Mouse (Mus musculus): Measurements from ENCODE around the gene Mmp14. TPM values are rescaled to one million over a fixed set of nuclear protein-coding genes. Genes with fewer than 3 reads are reported as not detected.
A peak's percentile ranks its signal among the peaks of the same experiment; 100 is the strongest.

Gene Mmp14
- polyA plus RNA-seq, 1 experiment from 2014 or later = 183 TPM

GRCm38 (mm10) chr14:54430406-54431145 is 836 bp upstream of the Mmp14 start:
- no peaks in the 10 kb centered on the region for H3K9me3 ChIP-seq (ENCODE audit: control insufficient read depth, low read length)
- H3K36me3 ChIP-seq (ENCODE audit: control insufficient read depth, insufficient read depth, low read length) = peaks cover under 1% of the 10 kb centered on the region
- peak overlapping the region; percentile 89 for H3K4me3 ChIP-seq (ENCODE audit: low read length)
- peak overlapping the region; percentile 91 for H3K9ac ChIP-seq (ENCODE audit: low read length)
- peaks cover 57% of the 10 kb centered on the region for H3K4me1 ChIP-seq (replicated peaks; ENCODE audit: control insufficient read depth, insufficient read depth, low read length)
- WGBS = 7% methylated on average over 18 of the region's 18 CpGs
- H3K27ac ChIP-seq (ENCODE audit: low read length) = peak overlapping the region; percentile 99
- H3K27me3 ChIP-seq (ENCODE audit: control insufficient read depth, insufficient read depth, low read depth, low read length) = no peaks in the 10 kb centered on the region
- no peak for ATAC-seq (ENCODE audit: low read depth)
- peak overlapping the region; percentile 88 for H3K4me2 ChIP-seq (ENCODE audit: low read depth, low read length)

- WGBS = under 1% methylated on average over 53 of the region's 54 CpGs
- Histone ChIP-seq H3K4me1 (replicated peaks; ENCODE audit: control insufficient read depth, insufficient read depth, low read length) (peaks cover 53% of the 10 kb centered on the region), H3K9me3 (ENCODE audit: control insufficient read depth, low read length) (no peaks in the 10 kb centered on the region), H3K27me3 (ENCODE audit: control insufficient read depth, insufficient read depth, low read depth, low read length) (no peaks in the 10 kb centered on the region), H3K4me3 (ENCODE audit: low read length) (peak overlapping the region; percentile 89), H3K27ac (ENCODE audit: low read length) (peak overlapping the region; percentile 99), H3K4me2 (ENCODE audit: low read depth, low read length) (peak overlapping the region; percentile 88), H3K9ac (ENCODE audit: low read length) (peak overlapping the region; percentile 91), H3K36me3 (ENCODE audit: control insufficient read depth, insufficient read depth, low read length) (peaks cover 14% of the 10 kb centered on the region)
- ATAC-seq (ENCODE audit: low read depth) = peak; percentile 24; the same call in 1 of the 2 replicates
Observed at GRCm38 (mm10) chr14:54432078-54432836, 845 bp downstream of the Mmp14 start.

- Histone ChIP-seq H3K36me3 (ENCODE audit: control insufficient read depth, insufficient read depth, low read length) (peaks cover 20% of the 10 kb centered on the region), H3K4me2 (ENCODE audit: low read depth, low read length) (peak overlapping the region; percentile 88), H3K27ac (ENCODE audit: low read length) (peak overlapping the region; percentile 99), H3K27me3 (ENCODE audit: control insufficient read depth, insufficient read depth, low read depth, low read length) (no peaks in the 10 kb centered on the region), H3K4me1 (replicated peaks; ENCODE audit: control insufficient read depth, insufficient read depth, low read length) (peaks cover 45% of the 10 kb centered on the region), H3K9me3 (ENCODE audit: control insufficient read depth, low read length) (no peaks in the 10 kb centered on the region), H3K9ac (ENCODE audit: low read length) (peak overlapping the region; percentile 91), H3K4me3 (ENCODE audit: low read length) (peak overlapping the region; percentile 89)
- 16% methylated on average over 17 of the region's 17 CpGs for WGBS
- ATAC-seq (ENCODE audit: low read depth) = 0 out of 2 replicates have a peak, but pooled peaks have one; percentile 13
Observed at GRCm38 (mm10) chr14:54432837-54433830, 1.7 kb downstream of the Mmp14 start.

- Histone ChIP-seq H3K27me3 (ENCODE audit: control insufficient read depth, insufficient read depth, low read depth, low read length) (no peaks in the 10 kb centered on the region), H3K4me3 (ENCODE audit: low read length) (peak overlapping the region; percentile 89), H3K9ac (ENCODE audit: low read length) (peak overlapping the region; percentile 91), H3K4me1 (replicated peaks; ENCODE audit: control insufficient read depth, insufficient read depth, low read length) (peaks cover 38% of the 10 kb centered on the region), H3K36me3 (ENCODE audit: control insufficient read depth, insufficient read depth, low read length) (peaks cover 28% of the 10 kb centered on the region), H3K9me3 (ENCODE audit: control insufficient read depth, low read length) (no peaks in the 10 kb centered on the region), H3K4me2 (ENCODE audit: low read depth, low read length) (peak overlapping the region; percentile 88), H3K27ac (ENCODE audit: low read length) (no peak overlapping the region; the same call in 1 of the 2 replicates)
- no peak for ATAC-seq (ENCODE audit: low read depth)
- 40% methylated on average over 12 of the region's 12 CpGs for WGBS
Observed at GRCm38 (mm10) chr14:54433941-54434531, 2.6 kb downstream of the Mmp14 start.

GRCm38 (mm10) chr14:54435194-54435918 is 3.9 kb downstream of the Mmp14 start:
- no peak overlapping the region for H3K27ac ChIP-seq (ENCODE audit: low read length)

GRCm38 (mm10) chr14:54439155-54439554 is 7.7 kb downstream of the Mmp14 start:
- Histone ChIP-seq H3K4me1 (replicated peaks; ENCODE audit: control insufficient read depth, insufficient read depth, low read length) (peaks cover 15% of the 10 kb centered on the region), H3K4me2 (ENCODE audit: low read depth, low read length) (no peak overlapping the region), H3K27ac (ENCODE audit: low read length) (no peak overlapping the region), H3K9me3 (ENCODE audit: control insufficient read depth, low read length) (no peaks in the 10 kb centered on the region), H3K27me3 (ENCODE audit: control insufficient read depth, insufficient read depth, low read depth, low read length) (no peaks in the 10 kb centered on the region), H3K4me3 (ENCODE audit: low read length) (no peak overlapping the region), H3K9ac (ENCODE audit: low read length) (no peak overlapping the region), H3K36me3 (ENCODE audit: control insufficient read depth, insufficient read depth, low read length) (peaks cover 43% of the 10 kb centered on the region)
- WGBS = 81% methylated on average over 12 of the region's 12 CpGs
- no peak for ATAC-seq (ENCODE audit: low read depth)

More at GRCm38 (mm10) chr14:54435194-54435918, 3.9 kb downstream of the Mmp14 start:
- ATAC-seq (ENCODE audit: low read depth) = no peak
- Histone ChIP-seq H3K27me3 (ENCODE audit: control insufficient read depth, insufficient read depth, low read depth, low read length) (no peaks in the 10 kb centered on the region), H3K9ac (ENCODE audit: low read length) (no peak overlapping the region), H3K4me2 (ENCODE audit: low read depth, low read length) (no peak overlapping the region), H3K9me3 (ENCODE audit: control insufficient read depth, low read length) (no peaks in the 10 kb centered on the region), H3K4me1 (replicated peaks; ENCODE audit: control insufficient read depth, insufficient read depth, low read length) (peaks cover 25% of the 10 kb centered on the region), H3K36me3 (ENCODE audit: control insufficient read depth, insufficient read depth, low read length) (peaks cover 42% of the 10 kb centered on the region), H3K4me3 (ENCODE audit: low read length) (no peak overlapping the region)
- 70% methylated on average over 11 of the region's 11 CpGs for WGBS

- Histone ChIP-seq H3K27ac (ENCODE audit: low read length) (no peak overlapping the region), H3K36me3 (ENCODE audit: control insufficient read depth, insufficient read depth, low read length) (peaks cover 43% of the 10 kb centered on the region), H3K4me2 (ENCODE audit: low read depth, low read length) (no peak overlapping the region), H3K27me3 (ENCODE audit: control insufficient read depth, insufficient read depth, low read depth, low read length) (no peaks in the 10 kb centered on the region), H3K9me3 (ENCODE audit: control insufficient read depth, low read length) (no peaks in the 10 kb centered on the region), H3K9ac (ENCODE audit: low read length) (no peak overlapping the region), H3K4me1 (replicated peaks; ENCODE audit: control insufficient read depth, insufficient read depth, low read length) (peaks cover 12% of the 10 kb centered on the region; the same call in 1 of the 2 replicates), H3K4me3 (ENCODE audit: low read length) (no peak overlapping the region)
- ATAC-seq (ENCODE audit: low read depth) = no peak
- WGBS = 63% methylated on average over 7 of the region's 7 CpGs
Observed at GRCm38 (mm10) chr14:54439610-54440009, 8.2 kb downstream of the Mmp14 start.

- no peak overlapping the region for H3K9ac ChIP-seq (ENCODE audit: low read length)
- no peak overlapping the region for H3K4me2 ChIP-seq (ENCODE audit: low read depth, low read length)
- no peaks in the 10 kb centered on the region for H3K27me3 ChIP-seq (ENCODE audit: control insufficient read depth, insufficient read depth, low read depth, low read length)
- H3K4me1 ChIP-seq (replicated peaks; ENCODE audit: control insufficient read depth, insufficient read depth, low read length) = peaks cover 8% of the 10 kb centered on the region; the same call in 1 of the 2 replicates
- no peak overlapping the region for H3K4me3 ChIP-seq (ENCODE audit: low read length)
- ATAC-seq (ENCODE audit: low read depth) = no peak
- no peaks in the 10 kb centered on the region for H3K9me3 ChIP-seq (ENCODE audit: control insufficient read depth, low read length)
- peaks cover 42% of the 10 kb centered on the region for H3K36me3 ChIP-seq (ENCODE audit: control insufficient read depth, insufficient read depth, low read length)
- 83% methylated on average over 14 of the region's 14 CpGs for WGBS
- no peak overlapping the region for H3K27ac ChIP-seq (ENCODE audit: low read length)
Observed at GRCm38 (mm10) chr14:54440538-54440937, 9.1 kb downstream of the Mmp14 start.
